Mouse (Mus musculus): ENCODE results near the gene Sfrp5.

Gene Sfrp5

DNA sequence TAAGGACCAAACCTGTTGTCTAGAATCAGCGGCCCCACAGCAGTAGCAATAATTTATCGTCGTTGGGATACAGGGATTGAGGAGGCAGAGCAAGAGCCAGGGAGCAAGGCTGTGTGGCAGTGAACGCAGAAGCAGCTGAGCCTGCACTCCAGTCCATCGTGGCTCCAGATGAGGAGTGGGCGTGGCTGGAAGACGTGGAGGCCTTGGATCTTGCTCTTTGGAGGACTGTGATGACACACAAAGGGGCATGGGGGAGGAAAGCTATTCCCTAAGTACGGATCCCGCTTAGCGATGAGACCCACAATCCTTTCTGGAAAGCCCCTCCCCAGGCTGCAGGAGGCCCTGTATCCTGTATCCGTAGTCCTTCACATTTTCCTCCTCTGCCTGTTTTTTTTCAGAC, 4.0 kb downstream of the Sfrp5 start:
- DNase-seq (ENCODE audit: low spot score): no peak

DNA sequence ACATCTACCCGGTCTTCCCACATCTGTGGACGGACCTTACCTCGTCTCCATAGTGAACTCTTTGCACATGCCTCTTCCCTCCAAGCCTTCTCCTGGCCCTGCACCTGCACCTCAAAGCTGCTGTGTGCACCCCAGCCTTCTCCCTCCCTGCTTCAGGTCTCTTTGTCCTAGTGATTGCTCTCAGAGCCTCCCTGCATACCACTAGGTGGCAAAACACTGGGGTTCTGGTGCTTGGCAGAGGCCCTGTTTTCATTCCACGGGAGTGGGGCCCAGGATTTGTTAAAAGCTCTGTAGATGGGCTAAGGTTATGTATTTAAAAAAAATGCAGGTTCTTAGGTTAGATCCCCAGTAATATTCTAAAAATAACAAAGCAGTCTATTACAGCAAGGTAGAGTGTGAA, 5.0 kb downstream of the Sfrp5 start:
- no peak for DNase-seq (ENCODE audit: low spot score)

- no peak for DNase-seq (ENCODE audit: low spot score)
These were observed 5.7 kb downstream of the Sfrp5 start for GRCm38 (mm10) chr19:42196378-42196777.

- DNase-seq (ENCODE audit: low spot score): no peak
These were observed 8.7 kb downstream of the Sfrp5 start for GRCm38 (mm10) chr19:42193311-42193710.

GRCm38 (mm10) chr19:42190494-42190893, 11.6 kb downstream of the Sfrp5 start:
- peak; percentile 40 for DNase-seq (ENCODE audit: low spot score)

GRCm38 (mm10) chr19:42189735-42190134, 12.3 kb downstream of the Sfrp5 start:
- DNase-seq (ENCODE audit: low spot score): no peak

- DNase-seq (ENCODE audit: low spot score): no peak
These were observed 19.4 kb downstream of the Sfrp5 start for GRCm38 (mm10) chr19:42182673-42183072.

DNA sequence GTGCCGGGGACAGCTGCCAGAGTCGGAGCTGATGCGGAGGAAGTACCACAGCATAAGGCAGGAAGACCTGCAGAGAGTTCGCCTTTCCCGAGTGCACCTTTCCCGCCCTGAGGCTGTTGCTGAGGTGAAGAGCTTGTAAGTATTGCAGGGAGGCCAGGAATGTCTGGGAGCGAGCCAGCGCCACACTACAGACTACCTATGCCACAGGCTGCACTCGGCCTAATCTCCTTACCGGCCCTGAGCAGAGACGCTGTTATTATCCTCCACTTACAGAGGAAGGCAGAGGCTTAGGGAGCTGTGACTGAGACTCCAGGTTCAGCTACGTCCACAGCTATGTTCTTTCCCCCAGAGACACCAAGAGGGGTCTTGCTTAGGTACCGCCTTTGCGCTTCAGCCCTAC, 22.7 kb downstream of the Sfrp5 start:
- no peak for DNase-seq (ENCODE audit: low spot score)

GRCm38 (mm10) chr19:42177461-42177860, 24.6 kb downstream of the Sfrp5 start:
- DNase-seq (ENCODE audit: low spot score): no peak

- no peak for DNase-seq (ENCODE audit: low spot score)
These were observed 25.2 kb downstream of the Sfrp5 start for GRCm38 (mm10) chr19:42176841-42177240.

DNA sequence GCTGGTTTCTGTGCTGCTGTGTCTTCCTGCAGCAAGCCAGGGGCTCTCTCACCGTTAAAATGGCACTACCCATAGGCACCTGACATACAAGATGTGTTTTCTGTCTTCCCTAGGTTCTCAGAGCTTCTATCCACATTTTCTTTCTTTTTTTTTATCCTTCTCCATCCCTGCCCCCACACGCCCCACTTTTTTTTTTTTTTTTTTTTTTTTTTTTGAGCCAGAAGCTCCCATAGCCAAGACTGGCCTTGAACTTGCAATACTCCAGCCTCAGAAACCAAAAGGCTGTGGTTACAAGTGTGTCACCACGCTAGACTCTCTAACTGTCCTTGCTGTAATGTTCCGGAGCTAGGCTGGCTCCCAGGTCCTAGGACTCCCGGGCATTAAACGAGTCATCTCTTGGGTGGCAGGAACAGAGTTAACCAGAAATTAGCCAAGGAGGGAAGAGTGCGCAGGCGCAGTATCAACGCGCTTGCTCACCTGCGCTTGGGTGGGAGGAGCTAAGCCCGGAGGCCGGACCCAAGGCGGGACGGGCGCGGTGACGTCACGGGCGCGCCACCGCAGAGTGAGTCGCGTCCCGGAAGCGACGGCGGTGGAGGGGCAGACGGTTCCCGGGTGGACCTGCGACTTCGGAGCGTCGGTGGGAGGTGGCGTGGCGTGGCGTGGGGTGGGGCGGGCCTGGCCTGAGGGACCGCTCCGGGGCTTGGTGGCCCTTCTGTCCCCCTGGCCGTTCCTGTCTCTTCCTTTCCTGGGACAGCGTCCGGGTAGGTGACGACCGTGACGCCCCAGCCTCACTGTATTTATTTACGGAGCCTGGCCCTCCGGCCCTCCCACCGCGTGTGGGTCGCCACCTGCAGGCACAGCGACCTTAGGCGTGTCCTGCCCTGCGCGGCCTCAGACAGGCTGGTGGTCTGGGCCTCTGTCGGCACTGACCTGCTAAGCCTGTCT, 31.8 kb downstream of the Sfrp5 start:
- DNase-seq (ENCODE audit: low spot score): peak; percentile 95

DNA sequence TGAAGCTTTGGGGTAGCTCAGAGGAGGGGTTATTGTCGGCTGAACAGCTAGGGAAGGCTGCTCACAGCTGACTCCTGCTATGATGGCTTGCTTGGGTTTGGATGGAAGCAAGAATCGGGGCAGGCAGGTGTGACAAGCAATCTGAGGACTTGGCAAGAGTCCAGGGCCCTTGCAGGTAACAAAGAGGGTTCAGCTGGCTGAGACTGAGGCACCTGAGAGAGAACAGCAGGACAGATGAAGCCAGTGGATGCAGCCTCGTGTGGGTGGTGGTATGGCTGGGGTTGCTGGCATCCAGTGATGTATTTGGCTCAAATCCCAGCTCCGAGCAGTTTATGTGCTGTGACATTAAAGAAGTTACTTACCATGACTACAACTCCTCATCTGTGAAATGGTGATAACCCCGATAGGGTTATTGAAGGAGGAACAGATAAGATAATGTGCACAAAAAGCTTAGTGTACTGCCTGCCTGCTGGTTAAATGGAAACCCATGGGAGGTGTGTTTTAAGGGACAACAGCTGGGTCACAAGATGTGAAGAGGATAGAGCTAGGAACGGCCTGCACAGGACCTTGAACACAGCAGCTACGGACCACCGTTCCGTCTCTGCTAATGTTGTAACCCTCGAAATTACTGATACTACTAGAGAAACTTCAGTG, 32.6 kb downstream of the Sfrp5 start:
- DNase-seq (ENCODE audit: low spot score): no peak

DNA sequence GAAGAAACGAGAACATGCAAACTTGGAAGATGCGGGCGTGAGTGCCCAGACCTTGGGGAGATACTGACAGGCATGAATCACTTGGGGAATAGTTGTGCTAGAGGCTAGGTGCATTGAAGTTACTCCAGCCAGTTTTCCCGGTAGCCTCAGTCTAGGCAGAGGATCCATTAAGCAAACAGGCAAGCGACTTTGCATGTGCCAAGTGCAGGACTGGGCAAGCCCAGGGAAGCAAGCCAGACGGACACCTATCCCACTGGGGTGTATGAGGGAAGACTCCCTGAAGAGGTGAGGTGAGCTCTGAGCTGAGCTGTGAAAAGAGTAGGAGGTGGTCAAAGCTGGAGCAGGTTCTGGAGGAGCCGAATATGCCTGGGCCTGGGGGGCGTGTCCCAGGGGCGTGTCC, 34.6 kb downstream of the Sfrp5 start:
- DNase-seq (ENCODE audit: low spot score): no peak

GRCm38 (mm10) chr19:42166766-42167165, 35.3 kb downstream of the Sfrp5 start:
- no peak for DNase-seq (ENCODE audit: low spot score)

DNA sequence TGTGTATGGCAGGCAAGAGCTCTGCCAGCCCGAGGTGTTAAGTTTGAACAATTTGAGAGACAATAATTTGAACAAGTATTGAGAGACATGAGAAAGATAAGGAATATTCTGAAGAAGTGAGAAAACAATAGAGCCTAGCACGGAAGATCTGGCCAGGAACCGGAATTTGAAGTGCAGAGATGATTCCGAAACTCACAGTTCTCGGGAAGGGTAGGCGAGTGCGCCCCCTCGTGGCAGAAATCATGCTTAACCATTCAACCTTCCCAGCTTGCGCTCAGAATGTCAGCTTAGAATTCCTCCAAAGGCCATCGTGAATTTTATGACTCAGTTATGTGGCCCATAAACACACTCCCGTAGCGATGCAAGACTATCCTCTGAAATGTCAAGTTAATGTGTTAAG, 35.9 kb downstream of the Sfrp5 start:
- peak; percentile 74 for DNase-seq (ENCODE audit: low spot score)

DNA sequence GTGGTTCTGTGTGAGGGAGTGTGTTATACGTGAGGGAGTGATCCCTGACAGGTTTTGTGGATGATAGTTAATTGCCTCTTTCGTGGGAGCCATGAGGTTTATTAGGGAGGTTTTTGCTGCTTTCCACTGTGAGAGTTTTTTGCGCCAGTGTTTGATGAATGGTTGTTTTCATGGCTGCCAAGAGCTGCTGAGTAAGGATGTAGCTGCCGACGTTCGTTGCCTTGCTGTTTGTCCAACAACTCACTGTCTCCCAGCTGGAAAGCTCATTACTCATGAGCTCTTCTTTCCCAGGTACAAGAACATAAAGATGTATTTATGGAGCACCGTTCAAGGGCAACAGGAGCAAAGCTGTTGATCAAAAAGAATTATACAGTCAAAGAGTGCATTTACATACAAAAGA, 37.9 kb downstream of the Sfrp5 start:
- no peak for DNase-seq (ENCODE audit: low spot score)

- DNase-seq (ENCODE audit: low spot score): no peak
These were observed 38.3 kb downstream of the Sfrp5 start, which contains the start of gene Zfyve27 for GRCm38 (mm10) chr19:42163764-42164163. TSS of gene Zfyve27 (plus strand) at chr19:42163951.

DNA sequence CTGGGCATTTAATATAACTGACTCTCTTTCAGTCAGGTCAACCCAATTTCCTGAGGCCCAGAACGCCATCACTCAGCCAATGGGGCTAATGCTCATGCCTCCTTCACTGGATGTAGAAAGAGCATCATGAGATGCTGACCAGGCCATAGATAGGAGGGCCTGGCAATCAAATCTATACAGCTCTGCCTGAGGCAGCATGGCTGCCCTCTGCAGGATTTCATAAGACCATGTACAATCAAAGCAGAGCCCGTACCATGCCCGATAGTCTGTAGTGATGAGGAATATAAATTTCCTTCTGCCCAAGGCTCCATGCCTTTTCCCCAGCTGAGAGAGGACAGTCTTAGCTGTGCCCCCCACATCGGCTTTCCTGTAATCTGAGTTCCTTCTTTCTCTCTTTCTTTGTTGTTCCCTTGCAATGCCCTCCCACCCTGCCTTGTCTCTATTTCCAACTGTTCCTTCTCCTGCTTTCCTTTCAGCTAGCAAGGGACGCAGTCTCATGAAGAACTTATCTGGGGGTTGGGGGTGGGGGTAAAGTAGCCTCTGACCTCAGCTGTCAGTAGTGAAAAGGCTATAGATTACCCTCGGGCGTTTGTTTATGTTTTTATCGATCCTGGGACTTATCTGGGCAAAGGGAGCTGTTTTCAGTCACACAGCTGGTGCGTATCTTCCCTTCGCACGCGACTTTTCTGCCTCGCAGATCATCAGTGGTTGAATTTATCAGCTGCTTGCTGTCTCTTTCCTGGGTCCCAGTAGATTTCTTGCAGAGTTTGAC, 43.6 kb downstream of the Sfrp5 start:
- no peak for DNase-seq (ENCODE audit: low spot score)

- no peak for DNase-seq (ENCODE audit: low spot score)
These were observed 44.4 kb downstream of the Sfrp5 start for GRCm38 (mm10) chr19:42157493-42158237.

DNA sequence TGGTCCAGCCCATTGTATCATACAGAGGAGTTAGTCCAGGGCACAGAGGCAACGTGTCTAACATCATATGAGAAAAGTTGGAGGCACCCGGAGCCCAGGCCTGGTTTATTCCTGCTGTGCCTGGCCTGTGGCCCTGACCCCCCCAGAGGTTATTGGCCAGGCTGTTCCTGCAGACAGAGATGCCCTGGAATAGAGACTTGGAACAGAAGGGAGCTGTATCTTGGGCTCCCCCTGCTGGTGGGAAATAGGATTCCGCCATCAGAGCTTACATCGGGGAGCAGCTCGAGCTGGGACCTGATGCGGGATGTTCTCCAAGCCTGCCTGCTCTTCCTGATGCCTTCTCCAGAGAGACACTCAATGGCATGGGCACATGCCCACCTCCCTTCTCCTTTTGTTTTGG, 50.1 kb downstream of the Sfrp5 start:
- DNase-seq (ENCODE audit: low spot score): peak; percentile 67

DNA sequence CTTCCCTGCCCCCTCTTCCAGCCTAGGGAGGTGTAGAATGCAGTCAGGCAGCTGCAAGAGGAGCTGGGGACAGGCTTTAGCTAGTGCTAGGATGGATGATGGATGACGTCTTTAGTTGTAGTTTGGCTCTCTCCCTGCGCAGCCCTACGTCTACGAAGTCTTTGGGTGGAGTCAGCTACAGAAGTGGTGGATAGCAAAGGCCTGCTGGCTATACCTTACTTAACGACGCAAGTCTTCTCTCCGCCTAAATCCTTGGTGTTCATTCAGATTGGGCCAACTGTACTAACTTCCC, 53.5 kb downstream of the Sfrp5 start:
- DNase-seq (ENCODE audit: low spot score): no peak

Data from T-cell, adult 2 months (primary cell).